Mouse (Mus musculus): ENCODE results near the gene Phf20.

Gene Phf20

DNA sequence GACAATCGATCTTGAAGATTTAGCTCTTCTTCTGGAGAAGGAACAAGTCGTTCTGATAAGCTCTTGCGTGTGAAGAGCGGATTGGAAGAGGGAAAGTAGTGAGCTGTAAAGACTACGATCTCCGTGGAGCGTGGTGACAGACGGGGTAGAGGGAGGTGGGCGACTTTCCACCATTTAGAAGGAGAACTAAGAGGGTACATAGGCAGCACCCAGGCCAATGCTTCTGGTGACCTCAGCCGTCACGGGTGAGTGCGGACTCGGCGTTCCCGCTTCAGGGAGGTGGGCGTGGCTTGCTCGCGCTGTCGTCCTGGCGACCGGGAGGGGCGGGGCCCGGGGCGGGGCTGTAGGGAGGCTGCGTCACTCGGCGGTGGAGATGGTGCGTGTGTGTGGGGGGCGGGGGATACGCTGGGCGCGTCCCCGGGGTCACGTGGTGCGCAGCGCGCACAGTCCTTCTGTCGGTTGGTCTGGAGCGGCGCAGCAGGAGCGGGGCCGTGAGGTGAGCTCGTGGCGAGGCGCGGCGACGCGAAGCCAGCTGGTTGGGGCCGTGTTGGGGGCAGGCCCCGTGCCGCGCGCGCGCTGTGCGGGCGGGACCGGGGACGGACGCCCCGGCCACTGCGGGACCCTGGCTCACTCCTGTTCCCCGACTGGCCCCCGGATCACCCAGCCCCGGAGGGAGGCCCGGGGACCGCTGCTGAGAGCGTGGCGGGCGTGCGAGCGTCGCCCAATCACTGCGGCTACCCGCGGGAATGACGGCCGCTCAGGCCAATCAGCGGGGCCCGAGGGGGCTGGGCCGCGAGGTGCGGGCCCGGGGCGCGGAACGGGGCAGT is at the start of gene Phf20:
TSS of gene Phf20 (plus strand) at position 165 of the 827 bp plus-strand sequence.
- DNase-seq (ENCODE audit: low spot score) = peak; percentile 100

- no peak for DNase-seq (ENCODE audit: low spot score)
Measured at GRCm38 (mm10) chr2:156147316-156147915, 48.9 kb upstream of the Phf20 start.

DNA sequence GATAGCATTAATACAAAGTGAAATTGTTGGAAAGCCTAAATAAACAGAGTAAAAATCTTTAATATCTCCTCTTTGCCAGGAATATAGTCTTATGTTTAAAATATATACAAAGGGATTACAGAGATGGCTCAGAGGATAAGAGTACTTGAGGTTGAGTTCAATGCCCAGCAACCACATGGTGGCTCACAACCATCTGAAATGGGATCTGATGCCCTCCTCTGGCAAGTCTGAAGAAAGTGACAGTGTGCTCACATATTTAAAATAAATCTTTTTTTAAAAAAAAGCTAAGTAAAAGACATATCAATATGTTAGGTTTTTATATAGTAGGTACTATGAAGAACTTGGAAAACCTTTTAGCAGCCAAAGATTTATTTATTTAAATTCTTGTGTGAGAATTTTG is 44.7 kb upstream of the Phf20 start:
- DNase-seq (ENCODE audit: low spot score) = no peak

DNA sequence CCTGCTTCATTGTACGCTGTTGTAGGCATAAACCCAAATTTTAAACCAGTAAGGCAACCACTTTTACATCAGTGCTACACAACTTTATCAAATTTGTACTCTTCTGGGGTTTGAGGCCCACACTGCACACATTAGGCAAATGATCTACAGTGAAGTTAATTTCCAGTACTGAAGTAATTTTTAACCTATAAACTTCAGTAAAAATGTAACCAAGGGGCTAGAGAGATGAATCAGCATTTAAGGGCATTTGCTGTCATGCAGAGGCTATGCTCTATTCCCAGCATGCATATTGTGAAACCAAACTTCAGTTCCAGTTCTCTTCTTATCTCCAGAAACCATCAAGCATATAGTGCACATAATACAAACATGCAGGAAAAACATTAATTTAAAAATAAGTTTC is 30.8 kb upstream of the Phf20 start:
- no peak for DNase-seq (ENCODE audit: low spot score)

GRCm38 (mm10) chr2:156166557-156166956 is 29.7 kb upstream of the Phf20 start:
- DNase-seq (ENCODE audit: low spot score) = no peak

- DNase-seq (ENCODE audit: low spot score) = no peak
Measured at GRCm38 (mm10) chr2:156177079-156177478, 19.2 kb upstream of the Phf20 start.

DNA sequence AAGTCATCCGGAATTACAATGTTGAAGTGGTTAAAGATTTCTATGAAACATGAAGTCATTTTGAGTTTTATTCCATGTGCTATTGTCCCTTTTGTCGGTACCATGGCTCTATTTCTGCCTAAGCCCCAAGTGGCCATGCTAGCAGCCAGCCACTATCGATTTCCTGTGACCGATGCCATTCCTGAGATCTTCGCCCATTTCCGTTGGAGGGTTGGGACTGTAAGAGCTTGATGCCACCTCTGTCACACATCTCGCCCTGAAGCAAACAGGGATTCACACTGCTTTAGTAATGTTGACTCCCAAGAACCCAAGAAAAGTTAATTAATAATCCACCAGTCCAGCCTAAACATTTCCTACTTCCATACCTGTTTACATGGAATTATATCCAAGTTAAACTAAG is 18.6 kb upstream of the Phf20 start:
- no peak for DNase-seq (ENCODE audit: low spot score)

GRCm38 (mm10) chr2:156179046-156179795 is 17.0 kb upstream of the Phf20 start:
- DNase-seq (ENCODE audit: low spot score) = peak; percentile 87

DNA sequence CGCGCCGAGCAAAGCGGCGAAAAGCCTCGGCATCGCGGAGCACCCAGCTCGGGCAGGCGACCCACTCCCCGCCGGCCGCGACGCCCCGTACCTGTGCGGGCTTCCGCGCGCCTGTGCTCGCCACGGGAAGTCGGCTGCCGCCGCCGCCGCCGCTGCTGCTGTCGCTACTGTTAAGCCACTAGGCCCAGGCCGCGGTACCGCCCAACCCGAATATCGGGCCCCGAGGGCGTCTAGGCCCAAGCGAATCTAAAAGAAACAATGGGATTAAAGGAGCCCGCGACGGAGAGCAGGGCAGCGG is 16.5 kb upstream of the Phf20 start:
- no peak for DNase-seq (ENCODE audit: low spot score)

- DNase-seq (ENCODE audit: low spot score) = peak; percentile 100
Measured at GRCm38 (mm10) chr2:156180094-156180821, 16.0 kb upstream of the Phf20 start, which contains the start of gene Rbm39. Gene Rbm39 (minus strand): TSS chr2:156180238.

- no peak for DNase-seq (ENCODE audit: low spot score)
Measured at GRCm38 (mm10) chr2:156180824-156181590, 15.3 kb upstream of the Phf20 start.

DNA sequence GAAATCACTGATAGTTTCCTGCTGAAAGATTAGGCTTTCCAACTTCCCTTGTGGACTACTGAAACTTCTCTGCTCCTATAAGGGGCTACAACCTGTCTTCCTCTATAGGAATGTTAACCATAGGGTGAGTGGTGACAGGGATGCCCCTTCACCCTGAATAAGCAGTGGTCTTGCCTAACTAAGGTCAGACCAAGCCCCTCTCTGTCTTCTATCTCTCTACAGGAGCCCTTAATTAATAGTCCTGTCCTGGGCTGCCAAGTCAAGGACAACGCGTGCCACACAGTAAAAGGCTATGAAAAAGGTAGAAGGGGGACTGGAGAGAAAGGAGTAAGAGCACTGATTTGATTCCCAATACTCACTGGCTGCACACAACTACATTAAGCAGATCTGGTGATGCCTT is 14.7 kb upstream of the Phf20 start:
- no peak for DNase-seq (ENCODE audit: low spot score)

- peak; percentile 41 for DNase-seq (ENCODE audit: low spot score)
Measured at GRCm38 (mm10) chr2:156189241-156189640, 7.0 kb upstream of the Phf20 start.

DNA sequence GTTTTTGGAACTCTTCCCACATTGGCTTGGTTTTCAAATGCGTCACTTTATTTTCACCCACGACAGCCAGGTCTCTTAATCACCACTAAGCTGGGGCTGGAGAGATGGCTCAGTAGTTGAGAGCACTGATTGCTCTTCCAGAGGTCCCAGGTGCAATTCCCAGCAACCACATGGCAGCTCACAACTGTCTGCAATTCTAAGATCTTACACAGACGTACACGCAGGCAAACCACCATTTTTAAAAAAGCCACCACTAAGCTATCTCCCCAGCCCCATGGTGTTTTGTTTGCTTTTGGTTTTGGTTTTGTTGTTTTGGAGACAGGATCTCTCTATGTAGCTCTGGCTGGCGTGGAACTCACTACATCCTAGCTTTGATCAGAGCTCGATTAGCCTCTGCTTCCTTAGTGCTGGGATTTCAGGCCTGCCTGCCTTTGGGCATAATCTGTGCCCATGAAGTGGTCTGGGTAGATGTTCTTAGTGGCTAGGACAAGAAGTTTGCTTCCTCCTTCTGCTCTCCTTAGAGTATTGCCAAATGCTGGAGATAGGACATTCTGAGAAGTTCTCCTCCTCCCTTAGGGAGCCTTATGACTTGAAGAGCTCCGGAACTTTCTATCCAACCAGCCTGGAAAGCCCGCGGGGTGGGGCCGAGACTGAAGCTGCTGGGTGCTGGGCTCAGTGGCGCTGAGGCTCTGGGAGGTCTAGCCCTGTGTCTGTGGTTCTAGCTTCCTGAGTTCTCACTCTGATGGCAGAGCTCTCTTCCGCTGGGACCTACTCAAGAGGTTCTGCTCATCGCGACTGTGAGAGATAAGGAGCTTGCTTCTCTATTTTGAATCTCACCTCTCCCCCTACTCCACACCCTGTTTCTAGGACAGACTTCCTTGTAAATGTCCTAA is 6.0 kb upstream of the Phf20 start:
- DNase-seq (ENCODE audit: low spot score) = peak; percentile 40

- no peak for DNase-seq (ENCODE audit: low spot score)
Measured at GRCm38 (mm10) chr2:156191540-156191939, 4.7 kb upstream of the Phf20 start.

- DNase-seq (ENCODE audit: low spot score) = no peak
Measured at GRCm38 (mm10) chr2:156192068-156192467, 4.2 kb upstream of the Phf20 start.

GRCm38 (mm10) chr2:156193066-156193862 is 3.0 kb upstream of the Phf20 start:
- peak; percentile 21 for DNase-seq (ENCODE audit: low spot score)

DNA sequence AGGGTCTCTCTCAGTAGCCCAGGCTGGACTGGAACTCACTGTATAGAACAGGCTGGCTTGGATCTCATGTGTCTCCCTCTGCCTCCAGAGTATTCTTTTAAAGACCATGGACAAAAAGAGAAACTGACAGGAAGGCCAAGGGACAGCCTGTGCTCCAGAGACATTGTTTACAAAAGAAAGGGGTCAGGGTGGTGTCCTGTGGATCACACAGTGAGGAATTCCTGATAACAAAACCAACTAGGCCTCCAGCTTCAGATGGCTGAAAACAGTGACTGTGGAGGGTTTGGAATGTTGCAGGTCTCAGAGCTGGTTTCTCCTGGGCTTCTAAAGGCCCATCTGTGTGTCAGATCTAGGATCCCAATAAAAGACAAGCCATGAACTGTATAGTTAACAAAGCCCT is 1.7 kb upstream of the Phf20 start:
- peak; percentile 24 for DNase-seq (ENCODE audit: low spot score)

GRCm38 (mm10) chr2:156197129-156197911 is 1.1 kb downstream of the Phf20 start:
- DNase-seq (ENCODE audit: low spot score) = peak; percentile 35

Data from testis, postnatal 10 days (tissue).